Mouse (Mus musculus) subcutaneous adipose tissue, adult 2 months (tissue): ENCODE results near the gene Tmub2. TPM values are rescaled to one million over a fixed set of nuclear protein-coding genes. Genes with fewer than 3 reads are reported as not detected.

Experiments used
- polyA plus RNA-seq: library from polyadenylated mRNA; depleted of rRNA; stranded (reverse); fragments of >200 nt; gene quantifications from 2 replicates; pipeline ENCODE4 v1.2.3, GENCODE M21; 2012; ENCODE audit warnings: low replicate concordance; rRNA removed

Gene Tmub2
- polyA plus RNA-seq, result 64.4 and 68.1 TPM in 2 replicates

GRCm38 (mm10) chr11:102284501-102285094 is at the start of gene Tmub2:
Tmub2 (plus strand) TSS chr11:102284931.

GRCm38 (mm10) chr11:102248630-102249230 is 36.0 kb upstream of the Tmub2 start, which contains the start of gene BC030867:
BC030867 (plus strand) TSS chr11:102248882.

GRCm38 (mm10) chr11:102268520-102269244 is 16.0 kb upstream of the Tmub2 start, which contains the start of gene Asb16:
Asb16 (plus strand) TSS chr11:102268743.

GRCm38 (mm10) chr11:102296491-102297472 is 12.1 kb downstream of the Tmub2 start, which contains the start of gene Atxn7l3:
Atxn7l3 (minus strand) TSS chr11:102296631.

GRCm38 (mm10) chr11:102319410-102319792 is 34.7 kb downstream of the Tmub2 start, which contains the start of gene Ubtf:
Ubtf (minus strand) TSS chr11:102319742.

Other genes starting within 250 kb of the Tmub2 start
- 68.3 and 284 TPM in 2 replicates for gene Cd300lg, start 243.4 kb upstream of the Tmub2 start, polyA plus RNA-seq
- gene Mpp2, start 196.4 kb upstream of the Tmub2 start, polyA plus RNA-seq, result 12.6 and 13.1 TPM in 2 replicates
- not detected in 2 replicates for gene Ppy, start 183.6 kb upstream of the Tmub2 start, polyA plus RNA-seq
- not detected in 2 replicates for gene Pyy, start 177.1 kb upstream of the Tmub2 start, polyA plus RNA-seq
- not detected in 2 replicates for gene Nags, start 139.4 kb upstream of the Tmub2 start, polyA plus RNA-seq
- 18.7 and 31.1 TPM in 2 replicates for gene Tmem101, start 128.5 kb upstream of the Tmub2 start, polyA plus RNA-seq
- gene Lsm12, start 99.6 kb upstream of the Tmub2 start, polyA plus RNA-seq, result 47.8 and 68.5 TPM in 2 replicates
- gene G6pc3, start 95.3 kb upstream of the Tmub2 start, polyA plus RNA-seq, result 111 and 119 TPM in 2 replicates
- 96.1 and 120 TPM in 2 replicates for gene Hdac5, start 54.8 kb upstream of the Tmub2 start, polyA plus RNA-seq
- 0.63 and 4.8 TPM in 2 replicates for gene BC030867, start 36.0 kb upstream of the Tmub2 start, polyA plus RNA-seq
- gene Asb16, start 16.2 kb upstream of the Tmub2 start, polyA plus RNA-seq, result 0.36 and 0.50 TPM in 2 replicates
- gene Atxn7l3, start 11.7 kb downstream of the Tmub2 start, polyA plus RNA-seq, result 30.8 and 53.3 TPM in 2 replicates
- gene Ubtf, start 34.8 kb downstream of the Tmub2 start, polyA plus RNA-seq, result 21.4 and 45.7 TPM in 2 replicates
- gene Slc4a1, start 81.3 kb downstream of the Tmub2 start, polyA plus RNA-seq, result 0.08 and 0.10 TPM in 2 replicates
- 0.83 and 3.7 TPM in 2 replicates for gene Rundc3a, start 108.5 kb downstream of the Tmub2 start, polyA plus RNA-seq
- gene Slc25a39, start 123.0 kb downstream of the Tmub2 start, polyA plus RNA-seq, result 493 and 498 TPM in 2 replicates
- gene Grn, start 145.4 kb downstream of the Tmub2 start, polyA plus RNA-seq, result 332 and 384 TPM in 2 replicates
- gene Fam171a2, start 162.8 kb downstream of the Tmub2 start, polyA plus RNA-seq, result 10.4 and 71.8 TPM in 2 replicates
- 5.7 and 10.0 TPM in 2 replicates for gene Itga2b, start 185.2 kb downstream of the Tmub2 start, polyA plus RNA-seq